Mouse (Mus musculus) adrenal gland, postnatal 14 days (tissue): ENCODE data around the gene Izumo1r. TPM values are rescaled to one million over a fixed set of nuclear protein-coding genes. Genes with fewer than 3 reads are reported as not detected.
"Not testable (repeated sequence)": the region's sequence is repeated elsewhere in the genome, so short reads cannot be mapped to it uniquely, and the experiment has no call there.

ENCODE experiments used
- DNase-seq: peaks from one replicate; pipeline ENCODE4 v3.0.0; 2021; ENCODE audit warnings: mixed read lengths
- total RNA-seq: library from RNA; stranded (reverse); gene quantifications from 2 replicates; pipeline ENCODE4 v1.2.3, GENCODE M21; 2021

Izumo1r gene
- total RNA-seq, 1 experiment from 2014 or later: not detected

DNA sequence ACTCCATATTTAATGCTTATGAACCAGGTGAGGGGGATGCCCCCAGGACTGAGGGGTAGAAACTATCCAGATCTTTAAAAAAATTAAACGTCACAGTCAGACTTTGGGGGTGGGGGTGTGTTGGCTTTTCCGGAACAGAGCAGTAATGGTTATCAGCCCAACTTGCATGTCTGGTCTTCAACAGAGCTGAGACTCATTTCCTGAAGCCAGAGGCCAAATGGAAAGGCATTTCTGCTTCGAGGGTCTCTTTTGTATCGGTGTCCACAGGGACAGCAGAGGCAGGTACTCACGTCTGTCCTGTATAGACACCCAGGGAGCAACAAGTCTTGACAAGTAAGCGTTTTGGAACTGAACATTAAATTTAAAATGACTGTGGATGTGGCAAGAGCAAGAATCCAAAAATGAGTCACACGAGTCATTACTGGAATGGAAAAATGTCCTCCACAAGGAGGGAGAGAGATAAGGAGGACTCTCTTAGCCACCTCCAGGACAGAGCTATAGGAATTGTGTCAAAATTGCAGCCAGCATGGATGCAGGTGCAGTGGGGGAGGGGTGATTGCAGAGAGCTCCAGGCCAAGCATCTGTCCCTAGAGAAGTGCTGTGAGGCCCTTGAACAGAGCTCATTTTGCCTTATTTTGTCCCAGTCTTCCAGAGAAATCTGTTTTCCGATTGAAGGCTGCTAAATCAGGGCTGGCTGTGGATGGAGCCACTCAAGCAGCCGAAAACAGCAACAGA lies 1.2 kb upstream of the Izumo1r start:
- peak; percentile 20 for DNase-seq

DNA sequence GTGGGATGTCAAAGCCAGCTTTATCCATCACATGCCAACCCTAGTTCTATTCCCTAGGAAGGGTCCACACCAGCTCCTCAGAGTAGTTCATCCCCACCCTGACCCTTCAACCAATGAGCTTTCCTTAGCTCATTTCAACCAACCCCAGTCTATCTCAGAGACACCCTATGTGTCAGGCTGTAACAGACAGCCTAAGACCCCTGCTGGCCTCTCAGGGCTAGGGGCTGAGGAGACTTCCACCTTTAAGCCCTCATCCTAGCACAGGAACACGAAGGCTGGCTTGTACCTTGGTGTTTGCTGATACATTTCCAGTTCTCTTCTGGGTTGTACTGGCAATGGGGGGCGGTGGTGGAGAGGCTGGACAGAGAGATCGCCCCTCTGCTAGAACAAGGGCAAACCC lies 743 bp downstream of the Izumo1r start:
- no peak for DNase-seq

DNA sequence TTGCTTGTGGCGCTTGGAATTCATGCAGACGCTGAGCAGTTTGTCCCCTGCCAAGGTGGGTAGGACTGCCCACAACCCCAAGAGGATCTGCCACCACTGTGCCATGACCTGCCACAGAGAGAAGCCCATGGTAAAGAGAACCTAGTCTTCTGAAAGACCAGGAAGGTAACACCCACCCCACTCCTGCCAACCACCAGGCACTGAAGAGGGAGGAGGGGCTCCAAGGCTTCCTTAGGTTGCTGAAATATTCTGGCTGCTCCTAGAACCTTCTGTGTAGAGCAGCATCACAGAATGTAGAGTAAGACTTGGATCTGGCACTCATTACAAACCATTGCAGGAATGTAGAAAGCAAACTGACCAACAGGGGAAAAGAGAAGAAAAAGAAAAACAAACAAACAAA lies 1.3 kb downstream of the Izumo1r start:
- DNase-seq: no peak

DNA sequence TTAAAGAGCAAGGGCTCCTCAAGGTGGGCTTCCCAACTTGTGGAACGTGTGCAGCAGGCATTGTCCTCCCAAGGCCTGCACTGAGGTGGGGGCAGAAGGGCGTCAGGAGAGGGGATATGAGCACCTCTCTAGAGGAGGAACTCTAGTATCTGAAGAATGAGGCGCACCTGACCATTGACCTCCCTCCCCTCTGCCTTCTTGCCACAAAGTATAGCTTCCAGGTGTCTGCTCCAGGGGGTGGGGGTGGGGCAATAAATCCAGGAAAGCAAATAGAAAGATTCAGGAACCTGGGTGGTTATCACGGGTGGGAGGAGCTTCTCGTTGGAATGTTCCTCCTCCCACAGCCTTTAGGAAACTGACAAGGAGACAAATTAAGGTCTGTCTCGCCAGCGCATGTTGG lies 2.0 kb downstream of the Izumo1r start:
- no peak for DNase-seq

DNA sequence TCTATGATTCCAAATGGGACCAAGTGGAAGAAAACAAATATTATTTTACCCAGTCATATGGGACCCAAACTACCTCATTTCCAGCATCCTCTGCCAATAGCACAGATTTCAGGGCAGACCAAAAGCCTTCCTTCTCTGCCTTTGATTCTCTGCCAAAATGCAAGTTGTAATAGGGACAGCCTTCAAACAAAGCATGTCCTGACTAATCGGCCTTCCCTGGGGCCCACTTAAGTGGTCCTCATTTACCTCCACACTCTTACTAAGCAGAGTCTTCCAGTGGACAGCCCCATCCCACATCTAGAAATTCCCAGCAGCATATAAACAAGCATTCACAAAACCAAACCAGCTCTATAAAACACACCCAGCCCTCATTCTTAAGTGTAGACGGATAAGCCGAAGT lies 6.6 kb downstream of the Izumo1r start:
- DNase-seq: peak; percentile 17

DNA sequence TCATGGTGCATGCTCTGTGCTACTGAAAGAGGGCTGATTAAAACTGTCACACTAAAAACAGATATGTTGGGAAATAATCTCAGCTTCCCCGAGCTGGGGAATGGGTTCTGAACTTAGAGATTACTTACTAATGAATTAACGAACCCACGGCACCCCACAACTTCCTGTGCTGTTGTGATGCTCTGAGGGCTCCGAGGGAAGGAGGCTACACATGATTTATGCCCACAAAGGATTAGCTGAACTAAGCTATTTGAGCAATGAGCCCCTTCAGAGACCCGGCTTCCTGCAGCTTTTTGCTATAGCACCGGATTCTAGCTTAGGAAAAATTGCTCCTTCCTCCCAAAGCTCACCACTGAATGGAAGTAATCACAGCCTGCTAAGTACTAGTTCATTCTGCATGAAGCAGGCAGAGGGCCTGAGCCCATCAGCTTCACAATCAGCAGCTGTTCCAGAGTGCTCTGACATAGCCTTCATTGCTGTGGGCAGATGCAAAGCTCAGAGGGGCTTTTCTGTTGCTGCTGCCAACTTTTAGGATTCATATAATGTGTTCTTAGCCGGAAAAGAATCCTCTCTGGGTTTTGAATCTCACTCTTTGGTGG lies 8.4 kb downstream of the Izumo1r start:
- no peak for DNase-seq

DNA sequence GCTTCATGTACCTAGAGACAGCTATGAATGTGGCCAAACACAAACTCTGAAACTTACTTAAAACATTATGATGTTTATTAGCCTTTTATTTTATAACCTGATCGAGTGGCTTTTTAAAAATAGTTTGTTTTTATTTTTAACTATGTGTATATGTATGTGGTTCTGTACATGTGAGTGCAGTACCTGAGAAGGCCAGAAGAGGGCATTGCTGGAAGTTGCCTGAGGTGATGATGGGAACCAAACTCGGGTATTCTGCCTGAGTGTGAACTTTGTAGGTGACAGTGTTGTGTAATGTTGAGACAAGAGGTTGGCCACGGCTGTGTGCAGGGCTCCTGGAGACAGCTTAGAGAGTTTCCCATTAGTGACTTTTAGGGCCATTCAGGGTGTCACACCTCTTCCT lies 9.1 kb downstream of the Izumo1r start:
- DNase-seq: no peak

DNA sequence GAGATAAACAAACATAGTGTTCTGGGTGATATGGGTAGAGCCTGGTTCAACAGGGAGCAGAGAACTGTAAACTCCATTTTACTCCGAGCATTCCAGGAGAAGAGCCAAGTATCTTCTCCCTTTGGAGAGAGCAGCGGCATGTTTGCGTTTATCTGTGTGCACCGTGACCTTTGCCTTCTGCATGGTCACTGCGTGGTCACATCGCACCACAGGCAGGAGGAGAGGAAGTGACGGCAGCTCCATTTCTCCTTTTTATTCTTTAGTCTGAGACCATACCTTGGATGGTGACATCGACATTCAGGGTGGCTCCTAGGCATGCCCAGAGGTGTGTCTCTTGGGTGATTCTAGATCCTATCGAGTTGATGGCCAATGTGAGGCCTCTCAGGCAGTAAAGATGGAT lies 10.4 kb downstream of the Izumo1r start:
- DNase-seq: no peak

DNA sequence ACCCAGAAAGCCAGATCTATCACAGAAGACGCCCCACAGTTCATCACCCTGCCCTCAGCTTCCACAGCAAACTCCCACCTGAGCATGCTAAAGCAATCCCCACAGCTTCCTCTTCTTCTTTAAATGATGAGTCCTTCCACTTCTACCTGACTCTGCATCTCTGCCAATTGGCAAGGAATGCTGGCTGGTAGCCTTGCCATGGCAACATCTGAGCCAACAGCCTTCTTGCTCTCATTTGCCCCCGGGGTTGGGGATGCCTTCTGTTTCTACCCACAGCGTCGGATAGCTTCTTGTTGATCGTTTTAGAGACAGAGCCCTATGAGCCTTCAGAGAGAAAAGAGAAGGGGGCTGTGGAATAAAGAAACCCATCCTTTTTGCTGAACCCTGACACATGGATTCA lies 11.9 kb downstream of the Izumo1r start:
- no peak for DNase-seq

DNA sequence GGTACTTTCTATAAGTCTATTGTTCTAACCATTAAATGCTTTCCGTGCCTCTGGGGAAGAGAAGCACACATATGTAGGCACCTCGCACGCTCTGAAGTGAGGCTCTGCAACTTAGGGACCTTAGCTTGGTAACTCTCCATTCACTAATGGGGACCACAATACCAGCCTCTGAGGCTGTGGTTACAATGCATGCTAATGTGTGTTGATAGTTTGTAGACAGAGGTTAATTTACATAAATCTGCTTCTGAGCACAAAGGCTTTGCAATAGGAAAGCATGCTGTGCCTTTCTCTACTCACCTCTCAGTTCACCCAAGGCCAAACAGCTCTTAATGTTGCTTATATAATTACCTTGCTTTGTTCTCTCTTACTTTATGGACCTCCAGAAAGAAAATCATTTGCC lies 13.1 kb downstream of the Izumo1r start:
- DNase-seq: no peak

DNA sequence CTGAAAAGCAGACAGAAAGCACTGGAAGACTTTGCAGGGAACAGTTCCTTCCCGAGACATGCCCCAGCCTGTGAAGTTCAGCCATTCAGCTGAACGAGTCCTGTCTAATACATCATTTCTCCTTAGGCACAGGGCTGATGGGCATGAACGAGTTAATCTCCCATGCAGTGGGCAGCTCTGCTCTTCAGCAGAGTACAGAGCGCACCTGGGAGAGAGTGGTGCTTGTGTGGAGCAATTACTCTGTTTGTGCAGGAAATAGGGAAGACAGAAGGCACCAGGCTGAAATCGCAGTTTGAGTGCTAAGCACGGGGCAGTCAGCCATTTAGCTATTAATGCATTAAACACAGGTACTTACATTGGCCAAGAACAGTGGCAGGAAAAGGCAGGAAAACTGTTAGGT lies 15.1 kb downstream of the Izumo1r start:
- no peak for DNase-seq

DNA sequence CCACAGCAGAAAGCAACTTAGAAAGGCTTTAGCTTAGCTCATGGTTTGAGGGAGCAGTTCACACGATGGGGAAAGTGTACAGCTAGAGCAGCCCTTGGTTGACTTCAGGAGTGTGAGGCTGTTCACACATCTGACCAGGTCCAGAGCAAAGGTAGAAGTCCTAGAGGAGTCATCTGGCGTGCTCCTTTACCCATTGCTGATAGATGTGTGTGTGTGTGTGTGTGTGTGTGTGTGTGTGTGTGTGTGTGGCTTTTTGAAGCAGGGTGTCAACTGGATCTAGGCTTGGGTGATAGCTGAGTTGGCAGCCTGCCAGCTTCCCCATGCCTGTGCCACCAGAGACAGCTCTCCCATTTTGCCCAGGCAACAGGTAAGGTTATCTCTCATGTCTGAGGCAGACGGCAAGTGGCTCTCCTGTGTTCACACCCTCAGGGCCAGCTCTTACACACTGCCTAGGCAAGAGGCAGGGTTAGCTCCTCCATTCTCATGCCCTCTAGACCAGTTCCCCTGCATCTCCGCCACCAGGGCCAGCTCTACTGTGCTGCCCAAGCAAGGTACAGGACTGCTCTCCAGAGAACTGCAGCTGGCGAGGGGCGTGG lies 15.9 kb downstream of the Izumo1r start:
- DNase-seq: no peak

DNA sequence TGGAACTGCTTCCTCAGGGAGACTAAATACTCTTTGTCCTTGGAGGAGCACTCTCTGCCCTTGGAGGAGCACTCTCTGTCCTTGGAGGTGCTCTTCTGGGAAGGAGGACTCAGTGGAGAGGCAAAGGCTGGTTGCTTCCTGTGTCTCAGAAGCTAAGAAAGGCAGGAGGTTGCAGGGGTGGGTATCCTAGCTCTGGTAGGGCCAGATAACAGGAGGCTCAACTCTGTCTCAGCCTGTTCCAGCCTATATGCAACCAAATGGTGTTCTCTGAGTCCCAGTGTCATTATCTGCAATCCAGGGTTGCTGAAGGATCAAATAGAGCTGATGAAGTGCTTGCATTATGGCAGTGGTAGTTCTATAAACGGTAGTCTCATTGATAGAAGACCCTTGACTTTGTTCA lies 17.8 kb downstream of the Izumo1r start:
- no peak for DNase-seq

DNA sequence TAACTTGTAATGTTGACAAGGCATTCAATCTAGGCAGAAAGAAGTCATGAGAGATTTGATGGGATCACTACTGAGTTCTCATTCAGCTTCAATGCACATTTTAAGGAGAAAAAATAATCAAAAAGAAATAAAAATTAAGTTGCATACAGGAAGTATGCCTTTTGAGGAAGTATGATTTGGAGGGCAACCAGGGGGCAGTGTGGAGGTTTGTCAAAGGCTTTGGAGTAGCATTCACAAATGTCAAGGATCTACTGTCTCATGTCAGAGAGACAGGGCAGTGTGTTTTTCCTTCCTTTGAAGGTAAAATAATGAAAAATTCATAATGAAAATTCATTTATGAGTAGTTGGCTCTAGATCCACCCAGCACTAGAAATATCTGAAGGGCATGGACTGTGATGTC lies 18.6 kb downstream of the Izumo1r start:
- peak; percentile 65 for DNase-seq

DNA sequence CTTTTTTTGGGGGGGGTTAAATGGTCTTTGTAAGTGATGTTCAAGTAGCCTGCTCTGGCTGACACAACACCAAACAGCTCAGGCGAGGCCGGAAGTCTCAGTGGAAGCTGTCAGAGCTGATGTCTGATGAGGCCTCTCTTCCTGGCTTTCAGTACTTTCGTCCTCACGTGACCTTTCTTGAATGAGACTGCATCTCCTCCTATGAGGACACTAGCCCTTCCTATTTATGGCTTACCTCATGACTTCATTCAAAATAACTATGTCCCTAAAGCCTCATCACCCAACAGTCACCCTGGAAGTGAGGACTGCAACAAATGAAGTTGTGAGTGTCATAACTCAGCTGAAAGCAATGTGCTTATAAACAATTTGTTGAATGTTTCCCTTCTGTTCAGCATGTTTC lies 19.1 kb downstream of the Izumo1r start:
- DNase-seq: no peak

DNA sequence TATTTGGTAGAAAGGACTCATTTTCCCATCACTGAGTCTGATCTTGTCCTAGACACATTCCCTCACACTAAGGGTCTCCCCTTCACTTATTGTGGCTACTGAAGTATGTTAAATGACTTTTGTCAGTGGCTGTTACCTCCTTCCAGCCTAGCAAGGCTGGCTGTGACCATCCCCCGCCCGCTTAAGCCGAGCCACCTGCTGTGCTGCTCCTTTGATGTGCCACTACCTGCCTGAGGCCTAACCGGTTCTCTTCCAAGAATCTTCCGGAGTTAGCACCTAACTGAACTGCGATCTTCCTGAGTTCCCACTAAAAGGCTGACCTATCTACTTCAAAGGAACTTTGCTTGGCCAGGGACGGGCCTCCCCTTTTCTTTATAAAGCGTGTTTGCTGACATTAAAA lies 27.2 kb downstream of the Izumo1r start:
- not testable (repeated sequence) for DNase-seq

DNA sequence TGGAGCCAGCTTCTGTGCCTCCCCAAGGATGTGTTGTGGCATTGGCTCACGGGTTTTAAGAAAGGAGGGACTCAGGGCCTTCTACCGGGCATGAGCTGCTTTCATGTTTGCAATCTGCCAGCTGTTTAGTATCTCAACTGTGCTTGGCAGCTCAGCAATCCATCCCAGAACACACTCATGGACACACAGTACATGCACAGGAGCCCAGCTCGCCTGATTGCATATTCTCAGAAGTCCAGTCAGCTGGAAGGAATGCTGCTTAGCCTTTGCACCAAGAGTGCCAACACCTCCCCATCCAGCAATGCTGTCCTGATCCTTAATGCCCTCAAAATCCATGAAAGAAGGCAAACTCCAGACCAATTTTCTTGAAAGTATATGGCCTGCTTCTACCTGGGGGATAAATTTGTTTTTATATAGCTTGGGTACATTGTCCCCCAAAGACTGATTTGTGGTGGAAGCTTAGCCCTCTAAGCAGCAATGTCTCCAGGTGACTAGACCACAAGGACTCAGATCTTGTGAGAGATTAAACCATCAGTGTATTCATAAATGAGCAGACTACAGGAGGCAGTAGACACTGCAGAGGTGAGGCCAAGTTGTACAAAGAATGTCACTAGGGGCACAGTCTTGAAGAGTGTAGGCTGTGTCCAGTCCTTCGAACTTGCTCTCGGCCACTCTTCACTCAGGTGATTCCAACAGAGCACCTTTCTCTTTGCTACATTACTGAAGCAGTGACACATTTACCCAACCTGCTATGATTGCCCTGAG lies 27.8 kb downstream of the Izumo1r start:
- DNase-seq: no peak

DNA sequence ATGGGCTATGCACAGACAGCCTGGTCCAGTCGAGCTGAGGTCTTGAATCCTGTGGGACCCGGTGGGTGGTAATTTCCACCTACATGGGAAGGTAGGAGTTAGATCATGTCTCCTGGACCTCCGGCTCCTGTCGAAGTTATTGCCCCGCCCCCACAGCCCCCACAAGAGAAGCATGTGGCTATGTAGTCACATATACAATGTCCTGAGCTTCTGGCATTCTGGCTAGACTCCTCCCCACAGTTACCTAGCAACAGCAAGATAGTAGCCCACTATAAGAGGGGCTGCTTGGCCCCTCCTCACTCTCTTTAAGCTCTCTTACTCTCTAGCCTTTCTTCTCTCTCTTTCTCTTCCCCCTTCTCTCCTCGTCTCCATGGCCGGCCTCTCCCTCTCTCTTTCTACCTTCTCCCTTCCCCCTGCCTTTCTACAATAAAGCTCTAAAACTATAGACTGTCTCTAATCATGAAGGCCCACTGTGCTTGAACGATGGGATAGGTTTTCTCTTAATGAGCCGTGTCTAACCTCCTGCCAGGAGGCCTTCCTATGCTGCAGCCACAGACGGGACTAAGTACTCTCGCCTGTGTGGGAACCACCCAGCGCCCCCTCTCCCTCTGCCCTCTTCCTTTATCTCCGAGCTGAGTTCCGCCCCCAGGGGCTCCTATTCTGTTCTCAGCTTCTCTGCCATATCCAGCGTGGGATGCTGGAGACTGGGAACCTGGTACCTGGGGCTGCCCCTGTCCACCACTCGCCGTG lies 31.4 kb downstream of the Izumo1r start:
- no peak for DNase-seq

DNA sequence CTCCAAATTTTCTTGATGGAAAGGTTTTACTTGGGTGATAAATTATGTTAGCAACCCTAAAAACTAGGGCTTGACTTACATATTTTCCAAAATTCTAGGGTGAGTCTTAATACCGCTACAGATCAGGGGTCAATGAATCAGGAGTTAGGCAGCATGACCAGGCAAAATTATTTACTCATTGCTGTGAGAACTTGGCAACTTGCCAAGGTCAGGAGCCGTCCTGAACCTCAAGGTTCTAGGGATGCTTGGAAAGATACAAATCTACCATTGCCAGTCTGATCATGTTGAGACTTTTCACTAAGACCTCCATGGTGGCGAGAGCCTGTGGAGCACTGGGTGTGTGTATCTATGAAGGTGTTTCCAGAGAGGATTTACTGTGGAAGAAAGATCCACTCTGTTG lies 32.2 kb downstream of the Izumo1r start:
- DNase-seq: peak; percentile 54

DNA sequence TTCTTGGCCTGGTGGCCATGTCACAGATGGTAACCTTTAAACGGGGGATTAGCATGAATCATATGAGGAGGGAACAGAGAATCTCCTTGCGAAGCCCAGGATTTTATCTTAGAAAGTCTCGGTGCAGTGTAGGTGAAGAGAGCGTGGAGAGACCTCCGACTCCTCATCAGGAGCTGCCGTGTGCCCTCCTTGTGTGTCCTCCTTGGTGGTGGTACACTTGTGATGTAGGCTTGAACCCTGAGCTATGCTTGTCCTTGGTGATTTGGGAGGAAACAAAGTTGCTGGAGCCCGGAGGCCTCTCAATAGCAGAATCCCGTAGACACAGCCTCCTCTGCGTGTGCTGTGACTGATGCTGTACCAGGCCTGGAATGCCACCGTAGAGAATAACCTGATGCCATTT lies 32.9 kb downstream of the Izumo1r start:
- no peak for DNase-seq

DNA sequence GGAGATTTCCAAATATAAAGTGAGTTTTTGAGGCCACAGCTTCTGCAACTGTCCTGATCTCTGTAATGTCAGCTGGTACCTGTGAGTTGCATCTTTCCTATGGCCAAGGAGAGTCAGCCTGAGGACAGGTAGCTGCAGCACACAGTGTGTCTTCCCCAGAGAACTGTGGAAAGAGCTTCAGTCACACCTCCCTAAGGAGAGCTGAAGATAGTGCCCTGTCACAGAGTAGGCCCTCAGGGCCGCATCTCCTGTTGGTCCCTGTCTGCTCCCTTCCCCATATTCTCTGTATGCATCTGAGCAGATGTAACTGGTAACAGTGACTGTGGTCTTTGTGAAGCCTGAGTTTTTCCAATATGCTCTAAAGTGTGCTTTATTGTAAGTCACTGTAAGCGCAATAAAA lies 33.4 kb downstream of the Izumo1r start:
- DNase-seq: no peak

DNA sequence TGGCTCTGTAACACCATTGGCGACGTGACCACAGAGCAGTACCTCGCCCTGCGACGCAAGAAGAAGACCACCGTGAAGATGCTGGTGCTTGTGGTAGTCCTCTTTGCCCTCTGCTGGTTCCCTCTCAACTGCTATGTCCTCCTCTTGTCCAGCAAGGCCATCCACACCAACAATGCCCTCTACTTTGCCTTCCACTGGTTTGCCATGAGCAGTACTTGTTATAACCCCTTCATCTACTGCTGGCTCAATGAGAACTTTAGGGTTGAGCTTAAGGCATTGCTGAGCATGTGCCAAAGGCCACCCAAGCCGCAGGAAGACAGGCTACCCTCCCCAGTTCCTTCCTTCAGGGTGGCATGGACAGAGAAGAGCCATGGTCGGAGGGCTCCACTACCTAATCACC lies 35.4 kb downstream of the Izumo1r start:
- no peak for DNase-seq

DNA sequence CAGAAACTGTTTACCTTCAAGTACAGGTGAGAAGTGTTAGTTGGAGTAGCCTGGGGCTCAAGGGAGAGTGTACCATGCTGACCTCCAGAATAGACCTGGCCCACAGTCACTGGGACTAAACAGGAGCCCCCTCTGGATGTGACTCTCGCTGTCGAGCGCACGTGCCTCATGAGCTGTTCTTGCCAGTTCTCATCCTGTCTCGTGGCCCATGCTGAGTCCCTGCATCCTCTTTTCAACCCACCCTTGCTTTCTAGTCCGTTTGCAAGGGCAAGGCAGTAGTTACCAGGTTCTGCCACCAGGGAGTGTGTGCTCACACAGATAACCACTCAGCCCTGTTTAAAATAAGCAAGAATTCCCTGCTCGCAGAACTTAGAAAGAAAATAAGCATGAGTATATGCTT lies 36.8 kb downstream of the Izumo1r start:
- DNase-seq: peak; percentile 67
